Mouse (Mus musculus): ENCODE data around the gene Wnt10b.

The Wnt10b gene

GRCm38 (mm10) chr15:98727443-98728321 is 50.3 kb downstream of the Wnt10b start, which contains the start of gene Fkbp11:
Gene Fkbp11 (minus strand): TSS chr15:98728198.
- DNase-seq: peak; percentile 79

GRCm38 (mm10) chr15:98726746-98727145 is 51.2 kb downstream of the Wnt10b start:
- no peak for DNase-seq

- DNase-seq: peak; percentile 72
Observed at GRCm38 (mm10) chr15:98726079-98726478, 51.9 kb downstream of the Wnt10b start.

GRCm38 (mm10) chr15:98724441-98724840 is 53.5 kb downstream of the Wnt10b start:
- no peak for DNase-seq

- DNase-seq: no peak
Observed at GRCm38 (mm10) chr15:98722854-98723253, 55.1 kb downstream of the Wnt10b start.

- DNase-seq: no peak
Observed at GRCm38 (mm10) chr15:98722191-98722590, 55.8 kb downstream of the Wnt10b start.

All from kidney, adult 11 months (tissue).